Mouse (Mus musculus) midbrain, embryonic 16.5 days (tissue): Measurements from ENCODE around the gene Abat. TPM values are rescaled to one million over a fixed set of nuclear protein-coding genes. Genes with fewer than 3 reads are reported as not detected.

Source experiments
- ATAC-seq: fragments of 200-750 bp; cut with Nextera tagmentation; 2 replicates; pipeline ENCODE4 v1.8.0; 2017; ENCODE audit warnings: moderate TSS enrichment
- H3K27ac ChIP-seq: fragments of 300-500 bp; sonication (generic); 2 replicates; pipeline ENCODE4 v1.5.1; 2014; ENCODE audit warnings: mild to moderate bottlenecking, low read length, mixed read lengths
- H3K27me3 ChIP-seq: fragments of 300-500 bp; sonication (generic); 2 replicates; pipeline ENCODE4 v1.6.1; 2014; ENCODE audit warnings: low read depth, low read length, mixed read lengths; ENCODE audit not compliant: control insufficient read depth, insufficient read depth
- H3K36me3 ChIP-seq: fragments of 300-500 bp; sonication (generic); 2 replicates; pipeline ENCODE4 v1.6.1; 2014; ENCODE audit warnings: mild to moderate bottlenecking, low read length, moderate library complexity, mixed read lengths; ENCODE audit not compliant: control insufficient read depth, insufficient read depth
- H3K4me1 ChIP-seq: fragments of 300-500 bp; sonication (generic); 2 replicates; pipeline ENCODE4 v1.6.1; 2014; ENCODE audit warnings: mild to moderate bottlenecking, low read length, mixed read lengths; ENCODE audit not compliant: control insufficient read depth, insufficient read depth
- H3K4me2 ChIP-seq: fragments of 300-500 bp; sonication (generic); 2 replicates; pipeline ENCODE4 v1.6.1; 2014; ENCODE audit warnings: mild to moderate bottlenecking, low read length, mixed read lengths
- H3K4me3 ChIP-seq: fragments of 300-500 bp; sonication (generic); 2 replicates; pipeline ENCODE4 v1.5.1; 2014; ENCODE audit warnings: low read depth, mild to moderate bottlenecking, low read length, moderate library complexity, mixed read lengths
- H3K9ac ChIP-seq: fragments of 300-500 bp; sonication (generic); 2 replicates; pipeline ENCODE4 v1.6.1; 2014; ENCODE audit warnings: low read depth, low read length, mixed read lengths
- H3K9me3 ChIP-seq: fragments of 300-500 bp; sonication (generic); replicated peaks from 2 replicates; pipeline ENCODE4 v1.6.1; 2014; ENCODE audit warnings: mild to moderate bottlenecking, low read length, mixed read lengths; ENCODE audit not compliant: control insufficient read depth, poor library complexity, severe bottlenecking
- WGBS: fragments of 180-500 bp; shearing (Covaris S2); extraction: QIAGEN DNeasy Blood & Tissue Kit; methylation state at CpG from one replicate; pipeline ENCODE4 v1.1.7; 2014; 5-methylcytosine and 5-hydroxymethylcytosine counted together
- polyA plus RNA-seq: library from polyadenylated mRNA; unstranded; fragments of >200 nt; fragmentation: Nextera tagmentation; extraction: Ambion mirVana; gene quantifications from 2 replicates; pipeline ENCODE4 v1.2.1, GENCODE M21; 2015

Abat gene
- polyA plus RNA-seq, 1 experiment from 2014 or later = 76.8 TPM

DNA sequence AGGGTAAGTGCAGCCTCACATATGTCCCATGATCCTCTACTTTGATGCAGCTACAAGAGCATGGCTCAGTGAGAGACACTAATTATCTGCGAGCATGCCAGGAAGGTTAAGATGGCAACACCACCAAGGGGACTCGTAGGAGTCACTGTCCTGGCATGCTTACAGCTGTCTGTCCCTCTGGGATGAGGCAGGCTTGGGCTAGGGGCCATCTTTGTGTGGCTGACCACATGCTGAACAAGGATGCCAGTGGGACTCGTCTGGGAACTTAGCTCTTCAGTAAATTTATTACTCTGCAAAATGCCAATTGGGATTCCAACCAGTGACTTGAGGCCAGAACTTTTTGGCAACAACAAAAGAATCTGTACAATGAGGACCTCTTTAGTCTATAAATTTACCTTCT is 62.9 kb downstream of the Abat start:
- ATAC-seq = no peak

DNA sequence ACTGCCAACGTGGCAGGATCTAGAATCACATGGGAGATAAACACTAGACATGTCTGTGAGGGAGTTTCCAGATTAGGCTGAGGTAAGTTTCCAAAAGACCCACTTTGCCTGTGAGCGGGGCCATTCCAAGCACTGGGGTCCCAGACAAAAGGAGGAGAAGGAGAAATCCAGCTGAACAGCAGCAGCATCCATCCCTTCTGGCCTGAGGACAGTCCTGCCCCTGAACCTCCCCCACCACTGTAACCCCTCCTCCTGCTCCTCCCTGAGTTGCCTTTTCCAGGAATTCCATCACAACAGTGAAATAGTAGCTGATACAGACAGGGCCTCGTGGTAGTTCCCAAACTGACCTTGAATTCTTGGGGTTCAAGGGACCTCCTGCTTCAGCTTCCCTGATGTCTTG is 63.7 kb downstream of the Abat start:
- Histone ChIP-seq H3K4me2 (no peak overlapping the region), H3K9me3 (no peaks in the 10 kb centered on the region), H3K4me3 (no peak overlapping the region), H3K9ac (no peak overlapping the region), H3K36me3 (0 out of 2 replicates have a peak, but pooled peaks cover 2% of the 10 kb centered on the region), H3K27me3 (no peaks in the 10 kb centered on the region), H3K4me1 (no peaks in the 10 kb centered on the region), H3K27ac (no peak overlapping the region)
- 74% methylated on average over 3 of the region's 3 CpGs for WGBS
- ATAC-seq = no peak

More for the DNA sequence above, 62.9 kb downstream of the Abat start:
- H3K9ac ChIP-seq = no peak overlapping the region
- no peak overlapping the region for H3K27ac ChIP-seq
- no peak overlapping the region for H3K4me2 ChIP-seq
- no peaks in the 10 kb centered on the region for H3K36me3 ChIP-seq
- H3K27me3 ChIP-seq = no peaks in the 10 kb centered on the region
- H3K9me3 ChIP-seq = no peaks in the 10 kb centered on the region
- no peaks in the 10 kb centered on the region for H3K4me1 ChIP-seq
- H3K4me3 ChIP-seq = no peak overlapping the region
- 83% methylated on average over 3 of the region's 3 CpGs for WGBS

DNA sequence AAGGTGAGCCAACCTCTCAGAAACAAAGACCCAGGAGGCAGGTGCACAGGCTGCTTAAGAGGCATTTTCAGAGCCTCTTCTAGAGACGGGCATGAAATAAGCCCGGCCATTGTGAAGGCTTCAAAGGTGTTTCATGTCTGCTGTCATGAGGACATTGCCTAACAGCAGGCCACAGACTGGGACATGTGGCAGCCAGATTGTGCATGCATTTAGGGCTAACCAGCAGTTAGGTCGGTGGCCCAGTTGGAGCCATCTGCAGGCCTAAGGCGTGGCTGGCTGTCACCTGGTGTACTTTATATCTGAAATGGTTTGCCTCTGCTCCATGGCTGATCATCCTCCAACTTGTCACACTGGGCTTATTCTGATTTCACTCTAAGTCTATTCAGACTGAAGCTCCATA is 65.1 kb downstream of the Abat start:
- no peaks in the 10 kb centered on the region for H3K9me3 ChIP-seq
- no peak overlapping the region for H3K4me2 ChIP-seq
- WGBS = 64% methylated on average over 4 of the region's 4 CpGs
- H3K4me1 ChIP-seq = no peaks in the 10 kb centered on the region
- ATAC-seq = no peak
- H3K36me3 ChIP-seq = peaks cover 7% of the 10 kb centered on the region; the same call in 1 of the 2 replicates
- no peak overlapping the region for H3K27ac ChIP-seq
- no peak overlapping the region for H3K9ac ChIP-seq
- H3K4me3 ChIP-seq = no peak overlapping the region
- H3K27me3 ChIP-seq = no peaks in the 10 kb centered on the region

DNA sequence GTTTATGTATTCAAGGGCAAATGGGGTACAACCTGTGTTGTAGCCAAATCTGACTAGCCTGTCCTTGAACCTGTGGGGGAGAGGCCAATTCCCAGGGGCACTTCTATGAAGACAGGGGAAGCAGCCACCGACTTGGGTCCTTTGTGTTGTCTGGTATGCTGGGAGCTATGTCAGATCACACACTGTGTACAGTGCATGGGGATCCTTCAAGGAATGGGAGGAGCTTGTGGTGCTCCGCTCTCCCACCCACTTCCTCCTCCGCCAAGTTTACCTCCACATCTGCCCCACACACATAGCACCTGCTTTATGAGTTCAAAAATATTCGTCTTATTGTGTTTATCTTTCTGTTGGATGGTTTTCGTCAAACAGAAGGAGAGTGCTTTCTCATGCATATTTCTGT is 66.3 kb downstream of the Abat start:
- Histone ChIP-seq H3K9me3 (no peaks in the 10 kb centered on the region), H3K4me1 (no peaks in the 10 kb centered on the region), H3K9ac (no peak overlapping the region), H3K4me2 (no peak overlapping the region), H3K36me3 (peaks cover 11% of the 10 kb centered on the region; the same call in 1 of the 2 replicates), H3K27me3 (no peaks in the 10 kb centered on the region), H3K4me3 (no peak overlapping the region), H3K27ac (no peak overlapping the region)
- WGBS = 82% methylated on average over 5 of the region's 5 CpGs
- no peak for ATAC-seq

DNA sequence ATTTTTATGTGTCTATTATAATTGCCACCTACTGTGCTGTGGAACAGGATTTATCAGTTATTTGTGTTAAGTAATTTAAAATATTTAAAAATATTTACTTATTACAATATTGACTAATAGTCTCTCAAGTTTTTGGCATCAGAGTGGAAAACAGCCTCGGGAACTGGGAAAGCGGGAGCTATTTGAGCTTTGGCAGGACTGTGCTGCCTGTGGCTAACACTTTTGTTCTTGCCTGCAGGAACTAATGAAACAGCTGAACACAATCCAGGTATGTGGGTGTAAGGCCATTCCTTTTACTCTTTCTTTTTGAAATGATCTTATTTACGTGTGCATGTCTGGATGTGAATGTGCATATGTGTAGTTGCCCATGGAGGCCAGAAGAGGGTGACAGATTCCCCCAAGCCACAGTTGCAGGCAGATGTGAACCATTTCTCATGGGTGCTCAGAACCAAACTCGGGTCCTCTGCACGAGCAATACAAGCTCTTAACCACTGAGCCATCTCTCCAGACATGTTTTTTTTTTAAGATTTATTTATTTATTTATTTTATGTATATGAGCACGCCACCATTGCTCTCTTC is 68.5 kb downstream of the Abat start:
- Histone ChIP-seq H3K4me1 (no peaks in the 10 kb centered on the region), H3K4me2 (no peak overlapping the region), H3K4me3 (no peak overlapping the region), H3K27me3 (no peaks in the 10 kb centered on the region), H3K27ac (no peak overlapping the region), H3K9me3 (no peaks in the 10 kb centered on the region), H3K36me3 (peaks cover 23% of the 10 kb centered on the region), H3K9ac (no peak overlapping the region)
- no peak for ATAC-seq
- 94% methylated on average over 6 of the region's 6 CpGs for WGBS

DNA sequence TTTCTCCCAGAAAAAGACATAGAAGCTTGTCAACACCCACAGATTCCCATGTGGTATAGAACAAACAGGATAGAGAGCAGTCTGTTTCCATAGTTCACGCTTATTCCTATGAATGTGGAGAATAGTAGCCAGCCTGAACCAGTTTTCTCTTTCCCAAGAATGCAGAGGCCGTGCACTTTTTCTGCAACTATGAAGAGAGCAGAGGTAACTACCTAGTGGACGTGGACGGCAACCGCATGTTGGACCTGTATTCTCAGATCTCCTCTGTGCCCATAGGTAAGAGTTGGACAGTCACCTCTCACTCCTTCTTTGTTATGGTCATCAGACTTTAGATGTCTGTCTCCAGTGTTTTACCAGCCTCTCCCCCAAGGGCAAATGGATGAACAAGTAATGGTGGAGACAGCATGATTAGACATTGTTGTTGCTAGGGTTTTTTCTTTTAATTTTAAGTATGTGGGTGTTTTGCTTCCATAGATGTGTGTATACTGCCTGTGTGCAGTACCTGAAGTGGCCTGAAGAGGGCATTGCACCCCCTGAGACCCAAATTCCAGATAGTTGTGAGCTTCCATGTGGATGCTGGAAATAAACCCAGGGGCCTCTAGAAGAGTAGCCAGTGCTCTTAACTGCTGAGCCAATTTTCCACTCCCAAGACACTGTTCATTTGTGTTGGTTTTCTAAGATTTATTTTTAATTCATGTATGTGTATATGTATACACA is 69.5 kb downstream of the Abat start:
- Histone ChIP-seq H3K4me3 (no peak overlapping the region), H3K4me1 (no peaks in the 10 kb centered on the region), H3K9ac (no peak overlapping the region), H3K36me3 (peaks cover 23% of the 10 kb centered on the region), H3K9me3 (no peaks in the 10 kb centered on the region), H3K27me3 (no peaks in the 10 kb centered on the region), H3K27ac (no peak overlapping the region), H3K4me2 (no peak overlapping the region)
- 97% methylated on average over 5 of the region's 5 CpGs for WGBS
- no peak for ATAC-seq

DNA sequence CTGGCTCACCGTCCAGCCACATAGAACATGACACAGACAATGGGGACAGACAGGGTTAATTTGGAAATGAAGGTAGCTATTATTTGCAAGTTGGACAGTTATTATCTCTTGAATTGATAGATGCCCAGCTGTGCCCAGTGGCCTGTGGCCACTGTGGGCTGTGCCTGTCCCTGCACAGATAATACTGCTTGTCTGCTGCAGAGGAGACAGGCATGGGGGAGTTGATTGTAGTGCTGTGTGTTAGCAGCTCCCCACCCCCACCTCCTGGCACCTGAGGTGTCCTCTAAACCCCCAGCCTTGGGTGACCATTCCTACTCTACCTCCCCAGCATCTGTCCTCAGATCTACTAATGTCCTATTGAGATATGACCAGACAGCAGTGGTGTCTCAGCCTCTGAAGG is 71.0 kb downstream of the Abat start:
- Histone ChIP-seq H3K36me3 (peaks cover 28% of the 10 kb centered on the region), H3K4me3 (no peak overlapping the region)

DNA sequence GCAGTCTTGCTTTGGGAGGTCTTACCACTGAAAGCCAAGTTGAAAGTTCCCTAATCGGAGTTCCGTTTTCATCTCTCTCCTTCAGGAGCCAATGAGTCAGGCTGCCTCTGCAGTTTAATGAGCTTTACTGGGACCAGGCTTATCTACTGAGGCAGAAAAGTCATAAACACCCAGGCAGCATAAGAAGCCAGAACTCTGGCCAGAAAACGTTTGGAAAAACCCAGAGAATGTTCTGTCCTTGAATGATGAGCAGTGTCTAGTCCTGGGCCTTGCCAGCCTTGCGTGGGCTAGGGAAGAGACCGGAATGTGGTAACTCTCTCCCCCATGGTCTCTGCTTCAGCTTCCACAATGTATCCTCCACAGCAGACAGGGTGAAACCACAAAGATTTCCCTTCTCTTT is 71.8 kb downstream of the Abat start:
- peaks cover 34% of the 10 kb centered on the region for H3K36me3 ChIP-seq
- H3K9ac ChIP-seq = no peak overlapping the region
- H3K4me1 ChIP-seq = no peaks in the 10 kb centered on the region
- no peaks in the 10 kb centered on the region for H3K27me3 ChIP-seq
- ATAC-seq = no peak
- no peak overlapping the region for H3K4me3 ChIP-seq
- no peak overlapping the region for H3K4me2 ChIP-seq
- WGBS = 74% methylated on average over 5 of the region's 5 CpGs
- H3K27ac ChIP-seq = no peak overlapping the region
- no peaks in the 10 kb centered on the region for H3K9me3 ChIP-seq

More for the DNA sequence above, 71.0 kb downstream of the Abat start:
- 58% methylated on average over 1 of the region's 1 CpGs for WGBS
- no peak for ATAC-seq
- Histone ChIP-seq H3K4me2 (no peak overlapping the region), H3K9me3 (no peaks in the 10 kb centered on the region), H3K4me1 (no peaks in the 10 kb centered on the region), H3K27me3 (no peaks in the 10 kb centered on the region), H3K27ac (no peak overlapping the region), H3K9ac (no peak overlapping the region)

DNA sequence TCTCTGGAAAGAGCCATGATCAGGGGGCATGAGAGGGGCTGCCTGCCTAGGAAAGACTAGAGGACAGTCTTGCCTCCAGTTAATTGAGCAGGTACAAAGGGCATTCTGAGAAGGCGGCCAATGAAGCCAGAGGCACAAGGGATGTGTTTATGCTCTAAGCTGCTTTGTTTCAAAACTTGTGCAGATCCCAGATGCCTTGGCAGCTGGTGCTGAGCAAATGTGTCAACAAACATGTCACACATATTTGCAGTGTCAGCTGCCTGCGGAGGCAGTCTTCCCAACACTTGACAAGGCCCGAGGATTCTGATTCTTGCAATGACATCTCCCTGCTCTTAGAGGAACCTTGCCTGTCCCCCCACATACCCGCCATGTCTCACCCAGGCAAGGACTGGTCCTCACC is 82.2 kb downstream of the Abat start:
- Histone ChIP-seq H3K9me3 (no peaks in the 10 kb centered on the region), H3K4me2 (no peak overlapping the region), H3K36me3 (0 out of 2 replicates have a peak, but pooled peaks cover 2% of the 10 kb centered on the region), H3K27me3 (no peaks in the 10 kb centered on the region), H3K4me3 (no peak overlapping the region), H3K9ac (no peak overlapping the region), H3K4me1 (no peaks in the 10 kb centered on the region), H3K27ac (no peak overlapping the region)
- no peak for ATAC-seq
- WGBS = 81% methylated on average over 4 of the region's 4 CpGs
